Mouse (Mus musculus): ENCODE measurements around the gene Olfr1282. TPM values are rescaled to one million over a fixed set of nuclear protein-coding genes. Genes with fewer than 3 reads are reported as not detected.
"Not testable (repeated sequence)": the region's sequence is repeated elsewhere in the genome, so short reads cannot be mapped to it uniquely, and the experiment has no call there.

The Olfr1282 gene
- not detected for total RNA-seq (2021)
- long read RNA-seq, experiment 1, result 0 reads
- long read RNA-seq, experiment 2, result 0 reads

DNA sequence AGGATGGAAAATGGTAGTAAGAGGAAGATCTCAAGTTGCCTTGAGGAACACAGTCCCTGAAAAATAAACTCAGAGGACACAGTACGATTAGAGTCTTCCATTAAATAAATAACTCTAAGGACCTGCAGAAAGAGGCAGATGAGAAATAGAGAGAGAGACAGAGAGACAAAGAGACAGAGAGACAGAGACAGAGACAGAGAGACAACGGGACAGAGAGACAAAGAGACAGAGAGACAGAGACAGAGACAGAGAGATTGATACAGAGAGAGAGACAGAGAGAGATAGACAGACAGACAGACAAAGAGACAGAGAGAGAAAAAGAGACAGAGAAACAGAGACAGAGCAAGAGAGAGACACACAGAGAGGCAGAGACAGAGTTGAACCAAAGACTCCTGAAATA is at the start of gene Olfr1282:
Olfr1282 (minus strand) TSS at position 101 of the 400 bp plus-strand sequence.
- DNase-seq (ENCODE audit: low spot score in 2 of 2), result no peak

DNA sequence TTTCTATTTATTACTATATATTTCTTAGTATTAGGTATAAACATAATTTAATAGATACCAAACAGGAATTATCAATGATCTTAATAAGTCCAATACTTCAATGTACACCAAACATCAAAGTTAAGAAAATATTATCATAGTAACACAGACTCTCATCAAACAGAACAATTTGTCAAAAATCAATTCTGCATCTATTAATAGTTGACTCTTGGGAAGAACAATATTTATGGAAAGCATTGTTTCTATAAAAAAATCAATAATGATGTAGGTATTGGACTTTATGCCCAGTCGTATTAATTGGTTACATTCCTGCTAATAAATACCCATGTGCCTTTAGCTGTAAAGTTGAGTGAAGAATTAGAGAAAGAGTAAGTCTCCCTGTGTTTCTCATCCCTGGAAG is 39.3 kb upstream of the Olfr1282 start, which contains the start of gene Olfr1284:
Olfr1284 (plus strand) TSS at position 301 of the 400 bp plus-strand sequence.
- DNase-seq (ENCODE audit: low spot score in 2 of 2), result no peak

DNA sequence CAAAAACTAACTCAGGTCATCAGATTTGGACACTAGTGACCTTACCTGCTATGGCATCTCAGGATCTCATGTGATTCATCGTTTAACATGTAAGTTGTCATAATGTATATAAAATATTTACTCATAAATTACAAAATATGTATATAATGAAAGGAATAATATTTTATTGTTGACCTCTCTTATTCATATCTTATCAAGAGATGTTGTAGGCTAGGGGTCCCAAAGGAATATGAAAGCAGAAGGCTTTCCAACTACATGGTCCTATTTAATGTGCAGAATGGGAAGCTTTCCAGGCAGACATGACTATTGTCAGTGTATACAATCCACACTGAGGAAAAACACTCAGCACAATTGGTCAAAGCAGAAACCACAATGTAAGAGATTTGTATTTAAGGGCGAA is 30.6 kb upstream of the Olfr1282 start, which contains the start of gene Olfr1283:
Olfr1283 (plus strand) TSS at position 301 of the 400 bp plus-strand sequence.
- DNase-seq (ENCODE audit: low spot score in 2 of 2), result no peak

DNA sequence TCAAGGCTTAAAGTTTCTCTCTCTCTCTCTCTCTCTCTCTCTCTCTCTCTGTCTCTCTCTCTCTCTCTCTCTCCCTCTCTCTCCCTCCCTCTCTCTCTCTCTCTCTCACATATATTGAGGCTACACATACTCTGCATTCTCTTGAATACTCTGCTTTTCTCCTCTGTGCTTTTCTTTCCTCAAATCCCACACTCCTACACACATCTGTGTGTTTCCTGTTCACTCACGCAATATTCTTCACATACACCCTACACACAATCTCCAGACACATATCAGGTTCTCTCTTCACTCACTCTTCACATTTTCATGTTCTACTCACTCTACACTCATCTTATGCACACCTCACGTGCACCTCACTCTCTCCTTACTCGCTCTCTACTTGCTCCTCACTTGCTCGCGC is 2.2 kb downstream of the Olfr1282 start:
- DNase-seq (ENCODE audit: low spot score in 2 of 2), result not testable (repeated sequence)

DNA sequence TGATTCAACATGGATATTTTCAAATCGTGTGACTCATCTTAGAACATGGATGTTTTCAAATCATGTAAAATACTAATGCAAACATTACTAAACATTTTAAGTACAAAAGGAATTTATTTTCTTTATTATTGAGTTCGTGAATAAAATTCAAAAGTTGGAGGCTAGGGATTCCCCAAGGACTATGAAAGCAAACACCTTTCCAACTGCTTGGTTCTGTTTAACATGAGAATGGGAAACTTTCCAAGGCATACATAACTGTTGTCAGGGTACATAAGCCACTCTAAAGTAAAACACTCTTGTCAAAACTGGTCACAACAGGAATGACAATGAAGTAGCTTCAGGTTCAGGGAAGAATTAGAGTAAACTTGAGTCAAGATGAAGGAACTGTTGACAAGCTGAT is 9.7 kb downstream of the Olfr1282 start, which contains the start of gene Olfr1281:
Olfr1281 (plus strand) TSS at position 301 of the 400 bp plus-strand sequence.
- DNase-seq (ENCODE audit: low spot score in 2 of 2), result no peak

DNA sequence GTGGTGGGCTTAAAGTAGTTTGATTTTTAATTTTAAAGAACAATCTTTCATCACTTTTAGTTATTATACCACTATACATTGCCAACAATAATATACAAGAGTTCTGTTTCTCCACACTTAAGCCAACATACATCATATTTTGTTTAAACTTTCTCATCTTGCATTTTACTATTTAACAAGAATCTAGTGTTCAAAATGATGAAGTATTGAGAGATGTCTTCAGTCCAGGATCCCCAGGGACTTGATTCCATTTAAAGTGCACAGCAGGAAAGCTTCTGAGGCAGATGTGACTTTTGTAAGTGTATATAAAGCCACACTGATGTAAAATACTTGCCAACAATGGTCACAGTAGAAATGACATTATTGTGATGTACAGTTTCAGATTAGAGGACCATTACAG is 22.2 kb downstream of the Olfr1282 start, which contains the start of gene Olfr1280:
Olfr1280 (plus strand) TSS at position 301 of the 400 bp plus-strand sequence.
- no peak for DNase-seq (ENCODE audit: low spot score in 2 of 2)

DNA sequence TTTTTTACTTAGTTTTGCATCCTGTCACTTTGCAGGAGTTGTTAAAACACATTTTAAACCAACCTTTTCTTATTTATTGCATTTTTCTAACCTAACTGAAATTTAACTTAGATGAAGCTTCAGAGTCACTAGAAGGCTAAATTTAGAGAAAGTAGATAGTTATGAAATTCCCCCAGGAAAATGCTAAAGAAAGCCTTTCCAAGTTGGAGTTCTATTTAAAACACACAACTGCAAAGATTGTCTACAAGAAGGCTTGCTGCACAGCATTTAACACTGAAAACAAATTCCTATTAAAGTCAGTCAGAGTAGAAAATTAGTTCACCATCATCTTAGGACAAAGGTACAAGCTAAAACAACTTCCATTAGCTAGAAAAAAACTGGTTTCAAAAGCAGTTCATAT is 35.5 kb downstream of the Olfr1282 start, which contains the start of gene Olfr1279:
Olfr1279 (plus strand) TSS at position 262 of the 400 bp plus-strand sequence.
- no peak for DNase-seq (ENCODE audit: low spot score in 2 of 2)

DNA sequence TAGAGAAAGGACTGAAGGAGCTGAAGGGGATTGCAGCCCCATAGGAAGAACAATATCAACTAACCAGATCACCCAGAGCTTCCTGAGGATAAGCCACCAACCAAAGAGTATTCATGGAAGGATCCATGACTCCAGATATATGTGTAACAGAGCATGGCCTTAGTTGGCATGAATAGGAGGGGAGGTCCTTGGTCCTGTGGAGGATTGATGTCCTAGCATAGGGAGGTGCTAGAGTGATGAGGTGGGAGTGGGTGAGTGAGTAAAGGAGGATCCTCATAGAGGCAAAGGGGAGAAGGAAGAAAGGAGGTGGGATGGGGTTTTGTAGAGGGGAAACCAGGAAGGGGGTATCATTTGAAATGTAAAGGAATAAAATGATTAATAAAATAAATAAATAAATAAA is 37.3 kb downstream of the Olfr1282 start:
- DNase-seq (ENCODE audit: low spot score in 2 of 2), result no peak

DNA sequence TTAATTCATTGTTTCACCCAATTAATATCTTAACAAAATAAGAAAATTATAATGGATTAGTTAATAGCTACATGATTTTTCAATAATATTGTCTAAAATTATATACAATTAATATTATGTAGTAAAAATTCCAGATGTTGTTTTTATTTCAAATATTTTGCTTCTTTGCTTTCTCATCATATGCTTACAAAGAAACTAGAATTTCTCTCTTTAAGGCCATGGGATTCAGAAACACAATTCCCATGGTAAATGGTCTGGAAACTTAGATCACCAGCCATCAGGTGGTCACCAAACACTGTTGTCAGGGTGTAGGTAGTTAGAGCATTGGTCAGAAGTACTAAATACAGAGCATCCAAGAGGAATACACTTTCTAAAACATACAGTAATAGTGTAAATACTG is 46.0 kb downstream of the Olfr1282 start, which contains the start of gene Olfr1278:
Olfr1278 (plus strand) TSS at position 301 of the 400 bp plus-strand sequence.
- no peak for DNase-seq (ENCODE audit: low spot score in 2 of 2)

Other genes with a start within 250 kb of the Olfr1282 start
- gene Gm13941, start 230.1 kb downstream of the Olfr1282 start, total RNA-seq (2021), result not detected
- gene Gm15130, start 183.1 kb downstream of the Olfr1282 start, total RNA-seq (2021), result not detected
- not detected for gene 4930430A15Rik, start 106.5 kb downstream of the Olfr1282 start, total RNA-seq (2021)
- not detected for gene Olfr1275, start 100.8 kb downstream of the Olfr1282 start, total RNA-seq (2021)
- gene Olfr1276, start 81.6 kb downstream of the Olfr1282 start, total RNA-seq (2021), result not detected
- not detected for gene Olfr1277, start 62.0 kb downstream of the Olfr1282 start, total RNA-seq (2021)
- not detected for gene Olfr1278, start 45.9 kb downstream of the Olfr1282 start, total RNA-seq (2021)
- not detected for gene Olfr1279, start 35.4 kb downstream of the Olfr1282 start, total RNA-seq (2021)
- not detected for gene Olfr1280, start 22.1 kb downstream of the Olfr1282 start, total RNA-seq (2021)
- not detected for gene Olfr1281, start 9.6 kb downstream of the Olfr1282 start, total RNA-seq (2021)
- gene Olfr1283, start 30.7 kb upstream of the Olfr1282 start, total RNA-seq (2021), result not detected
- gene Olfr1284, start 39.4 kb upstream of the Olfr1282 start, total RNA-seq (2021), result not detected
- not detected for gene Olfr1286, start 87.0 kb upstream of the Olfr1282 start, total RNA-seq (2021)
- gene Olfr1287, start 113.1 kb upstream of the Olfr1282 start, total RNA-seq (2021), result not detected
- gene Olfr1288, start 138.0 kb upstream of the Olfr1282 start, total RNA-seq (2021), result not detected
- not detected for gene Olfr1289, start 144.7 kb upstream of the Olfr1282 start, total RNA-seq (2021)
- gene Olfr1290, start 157.8 kb upstream of the Olfr1282 start, total RNA-seq (2021), result not detected
- not detected for gene Olfr1291-ps1, start 161.1 kb upstream of the Olfr1282 start, total RNA-seq (2021)
- gene Olfr1293-ps, start 189.1 kb upstream of the Olfr1282 start, total RNA-seq (2021), result not detected
- not detected for gene Olfr1294, start 204.2 kb upstream of the Olfr1282 start, total RNA-seq (2021)
- not detected for gene Olfr1295, start 233.6 kb upstream of the Olfr1282 start, total RNA-seq (2021)